Mouse (Mus musculus) heart, adult 11 months (tissue): ENCODE measurements around the gene Jak3.
"Not testable (repeated sequence)": the region's sequence is repeated elsewhere in the genome, so short reads cannot be mapped to it uniquely, and the experiment has no call there.

Experiments used
- DNase-seq: peaks from one replicate; pipeline ENCODE4 v3.0.0; 2022

Jak3 gene

GRCm38 (mm10) chr8:71725122-71725924 is 49.2 kb downstream of the Jak3 start, which contains the start of gene Fcho1:
Gene Fcho1 (minus strand): TSS chr8:71725716.
- peak; percentile 96 for DNase-seq

GRCm38 (mm10) chr8:71728240-71728785 is 52.2 kb downstream of the Jak3 start:
- peak; percentile 87 for DNase-seq

DNA sequence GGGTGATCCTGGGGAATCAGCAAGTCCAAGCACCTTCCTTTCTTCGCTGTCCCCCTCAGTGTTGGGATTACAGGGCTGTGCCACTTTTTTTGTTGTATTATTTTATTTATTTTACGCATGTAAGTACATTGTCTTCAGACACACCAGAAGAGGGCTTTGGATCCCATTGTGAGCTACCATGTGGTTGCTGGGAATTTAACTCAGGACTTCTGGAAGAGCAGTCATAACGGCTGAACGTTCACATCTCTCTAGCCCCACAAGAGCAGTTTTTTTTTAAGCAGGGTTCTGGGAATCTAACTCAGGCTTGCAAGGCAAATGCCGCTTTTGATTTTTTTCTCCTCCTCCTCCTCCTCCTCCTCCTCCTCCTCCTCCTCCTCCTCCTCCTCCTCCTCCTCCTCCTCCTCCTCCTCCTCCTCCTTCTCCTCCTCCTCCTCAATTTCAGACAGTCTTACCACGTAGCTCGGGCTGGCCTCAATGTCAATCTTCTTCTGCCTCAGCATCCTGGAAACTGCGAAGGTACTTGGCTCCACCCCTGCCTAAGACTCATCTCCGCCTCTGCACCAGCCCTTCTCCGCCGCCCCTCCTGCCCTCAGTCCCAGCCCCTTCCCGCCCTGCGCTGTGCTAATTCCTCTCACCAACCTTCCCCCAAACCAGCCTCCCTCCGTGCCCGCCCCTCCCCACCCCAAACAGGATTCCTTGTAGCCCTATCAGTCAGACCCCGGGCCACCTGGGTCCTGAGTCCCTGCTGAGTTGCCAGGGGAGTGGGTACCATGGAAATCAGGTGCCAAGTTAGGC is 52.9 kb downstream of the Jak3 start:
- DNase-seq = no peak

DNA sequence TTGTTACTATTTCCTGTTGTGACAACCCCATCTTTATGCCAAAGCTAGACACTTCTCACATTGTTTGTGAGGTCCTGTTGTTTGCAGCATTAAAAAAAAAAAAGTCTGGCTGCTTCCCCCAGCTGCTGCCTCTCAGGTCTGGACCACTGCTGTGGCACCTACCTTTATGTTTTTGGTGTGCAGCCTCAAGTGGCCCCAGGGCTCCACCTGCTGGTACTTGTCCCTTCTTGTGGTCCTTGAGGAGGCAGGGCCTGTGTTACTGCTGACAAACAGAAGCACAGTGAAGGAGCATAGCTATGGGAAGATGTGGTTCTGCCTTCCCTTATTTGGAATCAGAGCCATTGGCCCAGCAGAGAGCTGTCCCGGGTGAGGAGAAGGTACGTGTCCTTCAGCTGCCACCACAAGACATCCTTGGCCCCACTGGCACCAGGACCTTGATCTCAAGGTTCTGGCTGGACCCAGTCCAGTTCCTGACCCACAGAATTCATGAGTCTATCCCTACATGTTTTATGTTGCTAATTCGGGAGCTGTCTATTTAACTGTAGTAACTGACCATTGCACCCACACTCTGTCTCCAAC is 55.6 kb downstream of the Jak3 start:
- DNase-seq = no peak

DNA sequence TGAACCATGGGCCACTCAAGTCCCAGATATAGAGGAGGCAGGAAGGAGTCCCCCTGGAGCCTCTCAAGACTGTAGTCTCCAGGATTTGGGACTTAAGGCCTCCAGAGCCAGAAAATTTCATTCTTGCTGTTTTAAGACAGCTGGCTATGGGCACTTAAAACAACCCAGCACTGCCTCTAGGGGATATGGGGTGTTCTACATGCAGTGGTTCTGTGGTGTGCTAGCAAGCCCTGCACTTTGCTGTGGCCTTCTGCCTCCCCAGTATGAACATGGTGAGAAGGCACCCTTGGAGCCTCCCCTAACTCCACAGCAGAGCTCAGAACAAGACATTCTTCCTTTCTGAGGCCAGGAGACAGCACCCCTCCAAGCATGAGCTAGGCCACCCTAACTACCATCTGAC is 62.2 kb downstream of the Jak3 start:
- not testable (repeated sequence) for DNase-seq
